Mouse (Mus musculus) intestine, postnatal 0 days (tissue): ENCODE results near the gene Gga3. TPM values are rescaled to one million over a fixed set of nuclear protein-coding genes. Genes with fewer than 3 reads are reported as not detected.
"Not testable (repeated sequence)": the region's sequence is repeated elsewhere in the genome, so short reads cannot be mapped to it uniquely, and the experiment has no call there.

ENCODE experiments used
- ATAC-seq: fragments of 200-750 bp; cut with Nextera tagmentation; 2 replicates; pipeline ENCODE4 v1.8.0; 2017; ENCODE audit warnings: mild to moderate bottlenecking, moderate TSS enrichment, moderate library complexity
- H3K27ac ChIP-seq: fragments of 300-500 bp; sonication (generic); 2 replicates; pipeline ENCODE4 v1.5.1; 2014; ENCODE audit warnings: mild to moderate bottlenecking, low read depth, low read length, moderate library complexity
- H3K27me3 ChIP-seq: fragments of 300-500 bp; sonication (generic); replicated peaks from 2 replicates; pipeline ENCODE4 v1.6.1; 2014; ENCODE audit warnings: low read length, mixed read lengths; ENCODE audit not compliant: control insufficient read depth, insufficient read depth
- H3K36me3 ChIP-seq: fragments of 300-500 bp; sonication (generic); 2 replicates; pipeline ENCODE4 v1.6.1; 2014; ENCODE audit warnings: mild to moderate bottlenecking, moderate library complexity; ENCODE audit not compliant: control insufficient read depth, insufficient read depth
- H3K4me1 ChIP-seq: fragments of 300-500 bp; sonication (generic); replicated peaks from 2 replicates; pipeline ENCODE4 v1.6.1; 2014; ENCODE audit warnings: antibody characterized with exemption, low read length, mixed read lengths; ENCODE audit not compliant: control insufficient read depth, insufficient read depth
- H3K4me2 ChIP-seq: fragments of 300-500 bp; sonication (generic); replicated peaks from 2 replicates; pipeline ENCODE4 v1.6.1; 2014; ENCODE audit warnings: low read depth, mild to moderate bottlenecking, moderate library complexity
- H3K4me3 ChIP-seq: fragments of 300-500 bp; sonication (generic); 2 replicates; pipeline ENCODE4 v1.5.1; 2014; ENCODE audit warnings: low read depth, low read length
- H3K9ac ChIP-seq: fragments of 300-500 bp; sonication (generic); 2 replicates; pipeline ENCODE4 v1.6.1; 2014; ENCODE audit warnings: mild to moderate bottlenecking, low read depth, low read length
- H3K9me3 ChIP-seq: fragments of 300-500 bp; sonication (generic); 2 replicates; pipeline ENCODE4 v1.6.1; 2016; ENCODE audit warnings: mixed run types; ENCODE audit not compliant: control insufficient read depth
- CTCF ChIP-seq: sonication (generic); IDR thresholded peaks from 2 replicates; pipeline ENCODE4 v1.5.1; 2016; ENCODE audit warnings: low read depth, mild to moderate bottlenecking, control low read depth, antibody characterized with exemption, moderate library complexity
- WGBS: fragments of 180-500 bp; shearing (Covaris S2); extraction: QIAGEN DNeasy Blood & Tissue Kit; methylation state at CpG from one replicate; pipeline ENCODE4 v1.1.7; 2014; 5-methylcytosine and 5-hydroxymethylcytosine counted together
- polyA plus RNA-seq: library from polyadenylated mRNA; unstranded; fragments of >200 nt; fragmentation: Nextera tagmentation; extraction: Ambion mirVana; gene quantifications from 2 replicates; pipeline ENCODE4 v1.2.1, GENCODE M21; 2015

Gene Gga3
- polyA plus RNA-seq, result 5.7 and 5.8 TPM in 2 replicates

DNA sequence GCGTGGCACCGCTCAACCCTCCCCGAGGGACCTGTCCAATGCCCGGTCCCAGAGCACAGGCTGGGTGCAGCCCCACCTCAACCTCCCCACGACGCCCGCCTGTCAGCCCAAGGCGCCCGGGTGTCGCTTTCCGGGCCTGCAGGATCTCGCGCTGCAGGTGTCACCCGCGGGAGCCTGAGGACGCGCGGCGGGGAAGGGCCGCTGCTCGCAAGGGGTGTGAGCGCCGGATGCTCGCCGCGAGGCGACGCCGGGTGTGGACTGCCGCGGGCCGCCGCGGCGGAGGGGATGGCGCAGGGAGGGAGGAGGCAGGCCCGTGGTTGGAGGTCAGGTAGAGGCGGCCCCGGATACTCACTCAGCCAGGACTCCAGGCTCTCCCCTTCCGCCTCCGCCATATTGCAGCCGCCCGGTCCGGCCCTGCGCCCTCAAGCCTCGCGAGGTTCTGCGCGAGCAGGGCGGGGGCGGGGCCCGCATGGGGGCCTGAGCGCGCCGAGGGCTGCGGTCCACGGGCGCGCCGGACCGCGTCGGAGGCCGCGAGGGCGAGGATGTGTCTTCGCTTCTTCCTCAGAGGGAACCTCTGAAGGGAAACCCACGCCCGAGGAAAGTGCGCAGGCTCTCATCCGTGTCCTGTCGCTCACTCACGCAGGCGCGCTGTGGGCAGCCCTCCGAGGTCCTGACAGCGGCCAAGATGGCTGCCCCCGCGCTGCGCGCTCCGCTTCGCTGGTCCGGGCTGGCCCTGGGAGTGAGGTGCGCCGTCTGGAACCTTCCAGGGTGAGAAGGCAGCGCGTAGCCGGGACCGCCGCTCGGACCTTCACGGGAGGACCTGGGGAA, at the start of gene Gga3, which contains the start of gene Mrps7:
Gene Gga3 (minus strand): TSS at position 576 of the 828 bp plus-strand sequence.
Gene Mrps7 (plus strand): TSS at position 450 of the 828 bp plus-strand sequence.
- peak within 1 kb of the TSS; percentile 95 for H3K9ac ChIP-seq
- no peaks in the 10 kb centered on the region for H3K27me3 ChIP-seq
- WGBS, result under 1% methylated on average over 88 of the region's 93 CpGs
- H3K4me2 ChIP-seq, result peak within 1 kb of the TSS; percentile 93
- no peaks in the 10 kb centered on the region for H3K4me1 ChIP-seq
- peak; percentile 97 for ATAC-seq
- H3K27ac ChIP-seq, result peak within 1 kb of the TSS; percentile 92
- H3K4me3 ChIP-seq, result peak within 1 kb of the TSS; percentile 98
- peaks cover 29% of the 10 kb centered on the region for H3K36me3 ChIP-seq
- TF ChIP-seq CTCF, result 0 out of 2 replicates have a peak, but pooled peaks have one; percentile 12
- no peaks in the 10 kb centered on the region for H3K9me3 ChIP-seq

DNA sequence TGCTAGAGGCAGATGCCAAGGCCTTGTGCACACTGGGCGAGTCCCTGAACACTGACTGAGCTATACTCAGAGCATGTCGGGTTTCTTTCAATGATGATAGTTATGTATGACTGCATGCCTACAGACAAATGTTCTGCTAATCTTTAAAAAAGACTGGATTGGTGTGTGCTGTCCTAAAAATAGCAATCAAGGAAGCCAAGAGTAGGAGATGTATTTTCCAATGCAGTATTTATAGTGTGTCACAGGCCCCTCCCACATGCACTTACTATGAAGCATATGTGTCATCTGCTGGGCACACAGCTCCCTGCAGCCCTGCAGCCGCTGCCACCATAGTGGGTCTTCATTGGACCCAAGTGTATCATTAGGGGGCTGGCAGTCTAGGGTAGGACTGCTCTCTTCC, 49.3 kb upstream of the Gga3 start:
- TF ChIP-seq CTCF, result no peak
- WGBS, result 82% methylated on average over 3 of the region's 3 CpGs
- Histone ChIP-seq H3K9ac (no peak overlapping the region), H3K36me3 (peaks cover 28% of the 10 kb centered on the region; the same call in 1 of the 2 replicates), H3K4me1 (no peaks in the 10 kb centered on the region), H3K9me3 (no peaks in the 10 kb centered on the region), H3K4me3 (no peak overlapping the region), H3K4me2 (no peak overlapping the region), H3K27ac (no peak overlapping the region), H3K27me3 (no peaks in the 10 kb centered on the region)
- ATAC-seq, result no peak

DNA sequence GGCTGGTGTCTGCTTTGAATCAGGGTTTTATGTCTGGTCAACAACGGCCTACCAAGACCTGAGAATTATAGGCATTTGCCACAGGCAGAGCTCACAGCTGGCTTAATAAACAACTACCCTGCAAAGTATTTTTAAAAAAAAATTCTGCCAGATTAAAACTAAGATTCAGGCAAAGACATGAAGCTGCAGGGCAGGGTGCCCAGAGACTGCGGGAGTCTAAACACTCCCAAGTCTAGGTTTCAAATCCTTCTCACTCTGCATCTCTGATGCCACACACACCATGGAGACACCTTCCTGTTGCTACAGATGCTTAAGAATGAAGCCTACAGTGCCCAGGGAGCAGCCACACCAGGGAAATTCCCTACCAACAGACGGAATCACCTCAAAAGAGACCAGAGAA, 47.8 kb upstream of the Gga3 start:
- Histone ChIP-seq H3K27ac (no peak overlapping the region), H3K4me1 (no peaks in the 10 kb centered on the region), H3K9ac (no peak overlapping the region), H3K4me3 (no peak overlapping the region), H3K27me3 (no peaks in the 10 kb centered on the region), H3K4me2 (no peak overlapping the region), H3K36me3 (peaks cover 37% of the 10 kb centered on the region), H3K9me3 (no peaks in the 10 kb centered on the region)
- ATAC-seq, result no peak
- no peak for TF ChIP-seq CTCF
- WGBS, result 80% methylated on average over 3 of the region's 3 CpGs

DNA sequence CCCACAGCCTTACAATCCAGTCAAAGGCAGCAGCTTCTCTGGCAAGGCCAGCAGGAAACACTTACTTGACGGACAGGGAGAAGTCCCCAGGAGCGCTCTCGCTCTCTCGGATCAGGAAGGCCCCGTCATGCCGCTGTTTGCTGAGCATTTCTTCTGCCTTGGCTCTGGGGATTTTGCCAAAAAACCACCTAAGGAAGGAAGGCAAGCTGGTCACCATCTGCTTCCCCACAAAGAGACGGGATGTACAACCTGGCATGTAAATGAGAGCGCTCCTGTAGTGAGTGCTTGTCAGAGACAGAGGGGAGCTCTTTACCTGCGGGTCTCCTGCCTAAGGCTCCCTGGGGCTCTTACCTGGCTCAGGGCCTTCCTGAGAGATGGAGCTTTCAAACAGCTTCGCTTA, 45.9 kb upstream of the Gga3 start:
- no peak for ATAC-seq
- Histone ChIP-seq H3K27me3 (no peaks in the 10 kb centered on the region), H3K9me3 (no peaks in the 10 kb centered on the region), H3K9ac (no peak overlapping the region), H3K4me1 (no peaks in the 10 kb centered on the region), H3K4me2 (no peak overlapping the region), H3K4me3 (no peak overlapping the region), H3K36me3 (peaks cover 49% of the 10 kb centered on the region), H3K27ac (no peak overlapping the region)
- 73% methylated on average over 10 of the region's 10 CpGs for WGBS
- no peak for TF ChIP-seq CTCF

DNA sequence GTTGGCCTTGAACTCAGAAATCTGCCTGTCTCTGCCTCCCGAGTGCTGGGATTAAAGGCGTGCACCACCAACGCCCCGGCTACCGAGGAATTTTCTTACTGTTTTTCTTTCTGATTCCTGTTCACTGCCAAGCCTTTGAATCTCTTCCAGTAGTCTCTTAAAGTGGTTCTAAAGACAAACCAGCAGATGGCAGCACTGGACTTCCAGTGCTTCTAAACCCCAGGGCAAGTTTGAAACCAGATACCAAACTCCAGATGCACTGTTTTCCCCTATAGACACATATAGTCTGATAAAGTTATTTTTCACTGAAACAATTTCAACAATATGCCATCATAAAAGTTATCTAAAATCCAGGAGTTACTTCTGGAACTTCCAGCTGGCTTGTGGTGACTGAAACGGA, 43.6 kb upstream of the Gga3 start:
- Histone ChIP-seq H3K36me3 (peaks cover 50% of the 10 kb centered on the region), H3K4me2 (no peak overlapping the region), H3K27me3 (no peaks in the 10 kb centered on the region), H3K4me3 (no peak overlapping the region), H3K9me3 (no peaks in the 10 kb centered on the region), H3K27ac (no peak overlapping the region), H3K4me1 (no peaks in the 10 kb centered on the region), H3K9ac (no peak overlapping the region)
- ATAC-seq, result no peak
- WGBS, result 42% methylated on average over 6 of the region's 6 CpGs
- peak; percentile 87 for TF ChIP-seq CTCF

DNA sequence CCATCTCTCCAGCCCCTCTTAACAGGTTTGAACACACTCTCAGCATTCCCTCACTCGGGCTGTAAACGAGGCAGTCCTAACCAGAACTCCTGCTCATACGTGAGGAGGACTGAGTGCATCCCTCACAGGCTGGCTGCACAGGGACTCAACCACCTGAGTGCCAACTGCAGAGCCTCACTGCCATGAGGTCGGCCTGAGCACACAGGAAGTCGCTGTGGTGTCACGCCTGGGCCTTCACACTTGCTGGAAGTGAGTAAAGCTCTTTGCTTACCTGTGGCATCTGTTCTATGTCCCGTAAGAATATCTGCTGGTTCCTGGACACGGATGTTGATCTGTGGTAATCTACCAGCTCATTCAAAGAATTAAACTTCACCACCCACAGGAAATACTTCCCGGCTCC, 42.6 kb upstream of the Gga3 start:
- no peak overlapping the region for H3K27ac ChIP-seq
- 92% methylated on average over 9 of the region's 9 CpGs for WGBS
- H3K36me3 ChIP-seq, result peaks cover 50% of the 10 kb centered on the region
- no peaks in the 10 kb centered on the region for H3K9me3 ChIP-seq
- no peak overlapping the region for H3K4me2 ChIP-seq
- H3K4me3 ChIP-seq, result no peak overlapping the region
- no peaks in the 10 kb centered on the region for H3K27me3 ChIP-seq
- H3K4me1 ChIP-seq, result no peaks in the 10 kb centered on the region
- no peak for TF ChIP-seq CTCF
- no peak overlapping the region for H3K9ac ChIP-seq
- no peak for ATAC-seq

DNA sequence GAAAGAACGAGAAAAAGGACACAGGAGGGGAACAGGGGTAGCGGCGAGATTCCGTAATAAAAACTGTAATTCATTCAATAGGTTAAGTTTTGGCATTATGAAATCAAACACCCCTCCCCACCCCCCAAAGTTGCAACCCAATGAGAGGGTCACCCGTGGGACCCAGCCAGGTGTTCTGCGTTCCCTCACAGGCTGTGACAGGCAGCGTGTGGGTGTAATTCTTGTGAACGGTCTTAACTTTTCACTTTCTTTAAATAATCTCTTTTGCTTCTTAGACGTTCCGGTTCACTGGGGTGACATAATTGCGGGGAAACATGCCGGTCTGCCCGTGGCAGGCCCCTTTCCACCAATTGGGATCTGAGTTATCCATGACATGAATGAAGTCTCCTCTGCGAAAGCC, 41.6 kb upstream of the Gga3 start:
- ATAC-seq, H3K4me3 ChIP-seq, H3K27ac ChIP-seq, H3K27me3 ChIP-seq, H3K4me2 ChIP-seq, H3K4me1 ChIP-seq, H3K9ac ChIP-seq, H3K9me3 ChIP-seq: not testable (repeated sequence)
- H3K36me3 ChIP-seq, result peaks cover 50% of the 10 kb centered on the region
- WGBS, result 81% methylated on average over 14 of the region's 14 CpGs
